Mouse (Mus musculus) heart, adult 10 weeks (tissue): ENCODE results near the gene 1110059E24Rik. TPM values are rescaled to one million over a fixed set of nuclear protein-coding genes. Genes with fewer than 3 reads are reported as not detected.

Experiments
- polyA plus RNA-seq: library from polyadenylated mRNA; stranded (reverse); fragments of 350-450 nt; fragmentation: Illumina TruSeq; extraction: RNeasy Lipid Tissue Mini Kit (QIAGEN cat#74804); gene quantifications from one replicate; pipeline ENCODE4 v1.2.3, GENCODE M21; 2014; ENCODE audit warnings: low read depth, low replicate concordance

1110059E24Rik gene
- polyA plus RNA-seq, result 19.0 TPM

GRCm38 (mm10) chr19:21652285-21653171, at the start of gene 1110059E24Rik:
TSS of gene 1110059E24Rik (minus strand) at chr19:21652976.

GRCm38 (mm10) chr19:21653172-21653981, 601 bp upstream of the 1110059E24Rik start, which contains the start of gene Abhd17b:
TSS of gene Abhd17b (plus strand) at chr19:21653185.

Other genes starting within 250 kb of the 1110059E24Rik start
- gene Gda, start 179.5 kb downstream of the 1110059E24Rik start, polyA plus RNA-seq, result 7.6 TPM
- gene Abhd17b, start 209 bp upstream of the 1110059E24Rik start, polyA plus RNA-seq, result 10.6 TPM
- 6.0 TPM for gene Cemip2, start 125.4 kb upstream of the 1110059E24Rik start, polyA plus RNA-seq